In genomic region chr7:129141942-129142598, GRCm38 (mm10) we compare ENCODE assay signal across 30 mouse cellular contexts.
DNase-seq lines count a peak whose midpoint lies in the region; ATAC-seq and TF ChIP-seq lines count a peak whose summit lies in the region.
"Had no signal": no experiment of that assay in that cellular context is flagged by ENCODE, and none has a peak within 500 bp of the region (broad histone marks: within the 10 kb centered on the region; RNA-seq: fewer than 3 reads in every experiment).

No protein-coding gene starts in this region.

- H3K4me2 ChIP-seq in kidney, embryonic 14.5 days (replicated peaks; ENCODE audit: low read depth, low read length): no peak overlapping the region
- H3K4me2 ChIP-seq in midbrain, embryonic 11.5 days: no peak overlapping the region
- H3K4me2 ChIP-seq: forebrain, embryonic 13.5 days; heart, embryonic 15.5 days; hindbrain, embryonic 13.5 days; midbrain, embryonic 12.5 days had no signal

- H3K27me3 ChIP-seq in kidney, embryonic 14.5 days (ENCODE audit: control insufficient read depth, insufficient read depth, low read length): no peaks in the 10 kb centered on the region
- 0 out of 2 replicates have a peak, but pooled peaks cover 11% of the 10 kb centered on the region for H3K27me3 ChIP-seq in midbrain, embryonic 10.5 days (ENCODE audit: low read depth, poor library complexity, severe bottlenecking)
- no peaks in the 10 kb centered on the region for H3K27me3 ChIP-seq in midbrain, embryonic 11.5 days (ENCODE audit: control insufficient read depth, insufficient read depth, low read length)
- H3K27me3 ChIP-seq: forebrain, embryonic 13.5 days; heart, embryonic 15.5 days; hindbrain, embryonic 13.5 days; midbrain, embryonic 12.5 days had no signal

- no peaks in the 10 kb centered on the region for H3K4me1 ChIP-seq in kidney, embryonic 14.5 days (ENCODE audit: control insufficient read depth, insufficient read depth, low read length)
- peaks cover 24% of the 10 kb centered on the region for H3K4me1 ChIP-seq in midbrain, embryonic 10.5 days
- peaks cover 8% of the 10 kb centered on the region for H3K4me1 ChIP-seq in midbrain, embryonic 11.5 days (ENCODE audit: control insufficient read depth, insufficient read depth, low read length)
- H3K4me1 ChIP-seq: forebrain, embryonic 13.5 days; heart, embryonic 10.5 days; heart, embryonic 15.5 days; hindbrain, embryonic 13.5 days had no signal

- no peak for DNase-seq in kidney, adult 18-20 months
- peak; percentile 32 for DNase-seq in midbrain, embryonic 10.5 days (ENCODE audit: low spot score)
- DNase-seq in midbrain, embryonic 11.5 days (ENCODE audit: low spot score, missing footprints): no peak
- peak; percentile 12 for DNase-seq in brain, embryonic 14.5 days (ENCODE audit: low read depth)
- peak; percentile 35 for DNase-seq in embryo, embryonic 11 days
- DNase-seq in thymus, postnatal 36 days: no peak
- DNase-seq in cerebellum, postnatal 10 days: no peak
- DNase-seq: adrenal gland, adult 2 months; adrenal gland, postnatal 36 days; cerebellum, adult 2 months; cerebellum, postnatal 36 days; gastrocnemius, postnatal 10 days; kidney, adult 11 months; layer of hippocampus, adult 9-11 months; liver; lung, adult 2 months; lung, postnatal 10 days; right cerebral cortex, postnatal 4 days; thymus, adult 18-20 months; thymus, postnatal 25 days had no signal

- peak; percentile 86 for ATAC-seq in kidney, embryonic 14.5 days (ENCODE audit: low FRiP score, low TSS enrichment)
- no peak for ATAC-seq in midbrain, embryonic 11.5 days (ENCODE audit: low FRiP score)
- ATAC-seq: CD4-positive, CD25-positive, alpha-beta regulatory T cell, adult 4 months; forebrain, embryonic 13.5 days; inflammation-experienced regulatory T-cells, adult 6 months had no signal

- 18% methylated on average over 6 of the region's 6 CpGs for WGBS in kidney, embryonic 14.5 days
- WGBS in midbrain, embryonic 10.5 days: 52% methylated on average over 6 of the region's 6 CpGs
- 41% methylated on average over 6 of the region's 6 CpGs for WGBS in midbrain, embryonic 11.5 days

- H3K36me3 ChIP-seq in kidney, embryonic 14.5 days (ENCODE audit: control insufficient read depth, insufficient read depth, low read length): no peaks in the 10 kb centered on the region
- H3K36me3 ChIP-seq in midbrain, embryonic 10.5 days: no peaks in the 10 kb centered on the region
- no peaks in the 10 kb centered on the region for H3K36me3 ChIP-seq in midbrain, embryonic 11.5 days (ENCODE audit: control insufficient read depth, insufficient read depth, low read length)
- H3K36me3 ChIP-seq: heart, embryonic 10.5 days; heart, embryonic 15.5 days; hindbrain, embryonic 13.5 days; midbrain, embryonic 12.5 days had no signal

- H3K9ac ChIP-seq in kidney, embryonic 14.5 days (ENCODE audit: low read depth, low read length): no peak overlapping the region
- H3K9ac ChIP-seq in midbrain, embryonic 11.5 days (ENCODE audit: low read length): no peak overlapping the region
- H3K9ac ChIP-seq: forebrain, embryonic 13.5 days; heart, embryonic 15.5 days; hindbrain, embryonic 13.5 days; liver, embryonic 14.5 days; midbrain, embryonic 12.5 days had no signal

- TF ChIP-seq POLR2A in brain, embryonic 14.5 days (IDR thresholded peaks at IDR 0.05; ENCODE audit: borderline replicate concordance, extremely low read depth, insufficient read depth, insufficient read length, poor library complexity, severe bottlenecking): no peak

- H3K4me3 ChIP-seq in kidney, embryonic 14.5 days (ENCODE audit: low read length): no peak overlapping the region
- H3K4me3 ChIP-seq in midbrain, embryonic 10.5 days: no peak overlapping the region
- H3K4me3 ChIP-seq in midbrain, embryonic 11.5 days (ENCODE audit: low read depth, low read length): no peak overlapping the region
- H3K4me3 ChIP-seq: forebrain, embryonic 13.5 days; heart, embryonic 10.5 days; heart, embryonic 15.5 days; hindbrain, embryonic 13.5 days; midbrain, embryonic 12.5 days had no signal

- no peak for TF ChIP-seq CTCF in brain, embryonic 14.5 days (IDR thresholded peaks at IDR 0.05; ENCODE audit: borderline replicate concordance, extremely low read depth, insufficient read depth, insufficient read length)

- no peaks in the 10 kb centered on the region for H3K9me3 ChIP-seq in kidney, embryonic 14.5 days (ENCODE audit: control insufficient read depth, low read length)
- no peaks in the 10 kb centered on the region for H3K9me3 ChIP-seq in midbrain, embryonic 10.5 days (replicated peaks)
- H3K9me3 ChIP-seq in midbrain, embryonic 11.5 days (ENCODE audit: control insufficient read depth, low read length): no peaks in the 10 kb centered on the region
- H3K9me3 ChIP-seq: forebrain, embryonic 13.5 days; heart, embryonic 10.5 days; heart, embryonic 15.5 days; hindbrain, embryonic 13.5 days; midbrain, embryonic 12.5 days had no signal

- no peak overlapping the region for H3K27ac ChIP-seq in kidney, embryonic 14.5 days (ENCODE audit: low read depth, low read length)
- H3K27ac ChIP-seq in midbrain, embryonic 10.5 days (replicated peaks): 0 out of 2 replicates have a peak overlapping the region, but pooled peaks have one; percentile 59
- no peak overlapping the region for H3K27ac ChIP-seq in midbrain, embryonic 11.5 days (ENCODE audit: low read depth, low read length)
- H3K27ac ChIP-seq: forebrain, embryonic 13.5 days; heart, embryonic 10.5 days; heart, embryonic 15.5 days; hindbrain, embryonic 13.5 days; liver, embryonic 14.5 days; midbrain, embryonic 12.5 days; stomach, postnatal 0 days had no signal

Comparison
In these comparisons a context has a peak if more than half of its experiments do, and no peak if none do; other contexts are left out.
1. DNase-seq: peak in midbrain, embryonic 10.5 days (single experiment), brain, embryonic 14.5 days (single experiment) and embryo, embryonic 11 days (single experiment); none in kidney, adult 18-20 months (single experiment), midbrain, embryonic 11.5 days (single experiment), thymus, postnatal 36 days (0 of 2) and cerebellum, postnatal 10 days (0 of 2).